Mouse (Mus musculus): ENCODE data around the gene Tlcd2.

Tlcd2 gene

GRCm38 (mm10) chr11:75519834-75520633 is 58.5 kb downstream of the Tlcd2 start:
- no peak for DNase-seq (ENCODE audit: low read depth, low spot score)

Measured in retina, postnatal 7 days (tissue).